Mouse (Mus musculus) large intestine, adult 2 months (tissue): ENCODE results near the gene Scamp1. TPM values are rescaled to one million over a fixed set of nuclear protein-coding genes. Genes with fewer than 3 reads are reported as not detected.
A peak's percentile ranks its signal among the peaks of the same experiment; 100 is the strongest.

ENCODE experiments used
- DNase-seq: peaks from one replicate; pipeline ENCODE4 v3.0.0-alpha.2; 2012; ENCODE audit warnings: low read depth, low spot score
- WGBS: fragments of 180-500 bp; shearing (Covaris S2); methylation state at CpG from one replicate; pipeline ENCODE4 v1.1.7; 2018; 5-methylcytosine and 5-hydroxymethylcytosine counted together
- polyA plus RNA-seq: library from polyadenylated mRNA; depleted of rRNA; stranded (reverse); fragments of >200 nt; gene quantifications from 2 replicates; pipeline ENCODE4 v1.2.3, GENCODE M21; 2012

Gene Scamp1
- polyA plus RNA-seq, 1 experiment, result 15.3 TPM

DNA sequence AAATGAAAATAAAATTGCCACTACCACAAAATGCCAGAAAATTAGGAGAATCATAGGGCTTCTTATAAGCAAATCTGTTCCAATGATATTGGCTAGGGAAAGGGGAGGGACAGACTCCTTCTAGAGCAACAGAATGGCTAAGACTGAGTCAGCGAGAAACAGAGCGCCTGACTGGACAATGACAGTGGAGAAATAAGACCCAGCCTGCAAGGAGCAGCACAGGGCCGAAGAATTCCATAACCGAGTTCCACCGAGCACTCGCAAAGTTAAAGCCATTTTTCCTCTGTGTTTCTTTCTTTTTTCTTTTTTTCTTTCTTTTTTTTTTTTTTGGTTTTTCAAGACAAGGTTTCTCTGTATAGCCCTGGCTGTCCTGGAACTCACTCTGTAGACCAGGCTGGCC lies 45.5 kb downstream of the Scamp1 start:
- 84% methylated on average over 6 of the region's 6 CpGs for WGBS

DNA sequence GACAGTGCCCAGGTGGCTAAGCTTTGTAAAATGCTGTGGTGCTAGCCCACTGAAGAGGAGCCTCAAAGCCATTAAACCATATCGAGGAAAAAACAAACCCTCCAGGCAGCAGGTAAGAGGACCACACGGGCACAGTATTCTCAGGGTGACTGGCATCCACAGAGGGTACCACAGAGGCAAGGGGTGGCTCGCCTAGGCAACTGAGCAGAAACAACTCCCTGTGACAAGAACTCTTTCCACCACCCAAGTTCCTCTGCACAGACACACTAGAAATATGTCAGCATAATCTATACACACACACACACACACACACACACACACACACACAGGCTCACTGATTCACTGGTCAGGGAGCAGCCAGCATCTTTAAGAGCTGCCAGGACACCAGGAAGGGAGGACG lies 46.2 kb downstream of the Scamp1 start:
- WGBS, result 74% methylated on average over 4 of the region's 4 CpGs
- no peak for DNase-seq

More for the DNA sequence above, 45.5 kb downstream of the Scamp1 start:
- no peak for DNase-seq

DNA sequence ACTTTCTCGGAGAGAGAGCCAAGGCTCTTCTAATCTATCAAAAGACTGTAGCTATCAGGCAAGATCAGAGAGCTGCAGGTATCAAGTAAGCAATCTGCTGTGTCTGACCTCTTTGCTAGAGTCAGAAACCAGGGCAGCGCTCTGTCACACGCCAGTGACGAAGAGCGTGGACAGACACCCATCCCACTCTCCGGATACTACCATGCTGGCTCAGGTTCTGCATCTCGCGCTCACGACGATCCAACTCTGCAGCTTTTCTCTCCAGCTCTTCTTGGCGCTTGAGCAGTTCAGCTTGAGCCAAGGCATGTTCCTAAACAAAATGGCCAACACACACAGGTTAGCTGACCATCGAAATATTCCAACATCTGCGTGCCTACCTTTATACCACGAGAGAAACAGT lies 53.8 kb downstream of the Scamp1 start:
- no peak for DNase-seq
- WGBS, result 94% methylated on average over 14 of the region's 14 CpGs

DNA sequence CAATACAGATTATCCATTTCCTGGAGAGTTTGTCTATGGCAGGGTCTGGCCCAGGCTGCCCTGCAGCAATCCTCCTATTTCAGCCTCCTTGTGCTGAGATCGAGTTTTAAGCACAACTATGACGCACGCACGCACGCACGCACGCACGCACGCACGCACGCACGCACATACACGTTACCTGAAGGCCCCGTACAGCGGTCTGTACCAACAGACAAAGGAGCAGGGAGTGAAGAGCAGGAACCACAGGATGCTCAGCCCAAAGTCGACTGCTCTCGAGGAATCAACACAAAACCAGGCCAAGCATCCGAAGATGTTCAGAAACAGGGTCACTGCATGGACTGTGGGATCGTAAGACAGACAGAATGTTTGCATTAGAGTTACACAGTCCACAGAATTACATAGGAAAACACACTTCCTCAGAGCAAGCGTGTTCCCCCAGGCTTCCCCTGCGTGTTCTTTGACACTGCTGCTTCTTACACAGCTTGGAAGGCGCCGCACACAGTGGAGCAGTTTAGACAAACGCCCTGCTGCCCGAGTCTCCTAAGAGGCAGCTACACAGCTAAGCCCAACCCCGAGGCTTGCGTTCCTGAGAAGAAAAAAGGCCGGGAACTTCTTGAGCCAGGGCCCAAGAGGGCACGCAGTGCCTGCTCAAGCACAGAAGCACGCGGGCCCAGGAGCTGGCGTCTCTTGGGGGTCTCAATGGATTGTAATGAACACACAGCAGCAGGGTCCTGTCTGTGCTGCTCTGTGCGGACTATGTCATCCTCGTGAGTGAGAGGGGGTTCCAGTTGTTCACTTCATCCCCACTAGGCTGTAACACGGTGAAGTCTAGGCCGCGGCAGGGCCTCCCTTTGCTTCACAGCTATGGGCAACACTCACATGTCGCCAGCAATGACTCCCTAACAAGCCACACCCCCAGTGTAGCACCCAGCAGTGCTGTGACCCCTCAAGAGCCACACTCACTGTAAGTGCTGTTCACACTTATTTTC lies 60.6 kb downstream of the Scamp1 start:
- DNase-seq, result no peak
- WGBS, result 96% methylated on average over 38 of the region's 38 CpGs

DNA sequence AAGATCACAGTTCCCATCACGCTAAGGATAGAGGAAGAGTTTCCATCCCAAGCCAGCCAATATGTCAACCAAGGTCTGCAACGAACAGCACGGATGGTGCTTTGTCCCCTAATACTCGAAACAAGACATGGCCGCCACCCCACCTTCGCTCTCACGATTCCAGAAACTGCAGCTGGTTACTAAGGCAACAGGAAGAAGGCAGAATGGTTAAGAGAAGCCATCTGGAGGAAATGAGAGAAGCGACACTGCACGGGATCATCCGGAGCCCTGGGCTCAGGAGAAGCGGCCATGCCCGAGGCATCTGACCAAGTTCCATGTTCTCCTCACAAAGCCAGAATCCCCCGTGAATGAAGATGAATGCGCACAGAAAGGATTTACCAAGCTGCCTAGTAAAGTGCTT lies 62.0 kb downstream of the Scamp1 start:
- WGBS, result 80% methylated on average over 14 of the region's 14 CpGs

DNA sequence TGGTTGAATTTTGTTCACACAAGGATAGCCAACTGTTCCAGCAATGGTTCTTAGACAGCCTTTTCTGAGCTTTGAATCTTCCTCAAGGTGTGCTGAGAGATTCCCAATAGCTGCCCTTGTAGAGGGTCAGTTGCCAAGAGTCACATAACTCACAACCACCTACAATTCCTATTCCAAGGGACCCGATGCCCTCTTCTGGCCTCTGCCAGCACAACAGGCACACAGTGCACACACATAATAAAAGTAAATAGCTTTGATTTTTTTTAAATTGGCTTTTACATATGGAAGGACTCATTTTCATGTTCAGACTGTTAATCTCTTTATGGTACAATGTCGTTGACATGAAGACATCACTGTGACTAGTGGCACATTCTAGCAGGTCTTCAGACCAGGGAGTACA lies 72.9 kb downstream of the Scamp1 start:
- no peak for DNase-seq
- WGBS, result 78% methylated on average over 2 of the region's 2 CpGs

More for the DNA sequence above, 62.0 kb downstream of the Scamp1 start:
- DNase-seq, result no peak

DNA sequence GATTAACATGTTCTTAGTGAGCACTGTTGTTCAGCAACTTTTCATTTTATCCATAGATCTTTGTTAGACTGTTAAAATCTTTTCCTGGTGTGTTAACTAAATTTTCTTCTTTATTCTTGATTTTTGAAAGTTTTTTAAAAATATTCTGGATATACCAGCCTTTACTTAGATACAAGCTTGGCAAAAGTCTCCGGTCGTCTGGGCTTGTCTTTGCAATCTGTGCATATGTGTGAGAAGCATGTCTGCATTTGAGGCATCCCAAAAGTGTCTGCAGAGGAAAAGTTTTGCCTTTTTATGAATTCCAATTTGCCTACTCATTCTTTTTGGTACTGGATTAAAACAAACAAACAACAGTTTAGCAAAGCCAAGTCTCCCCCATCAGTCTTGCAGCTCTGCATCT lies 73.5 kb downstream of the Scamp1 start:
- DNase-seq, result no peak
- WGBS, result 97% methylated on average over 2 of the region's 2 CpGs

DNA sequence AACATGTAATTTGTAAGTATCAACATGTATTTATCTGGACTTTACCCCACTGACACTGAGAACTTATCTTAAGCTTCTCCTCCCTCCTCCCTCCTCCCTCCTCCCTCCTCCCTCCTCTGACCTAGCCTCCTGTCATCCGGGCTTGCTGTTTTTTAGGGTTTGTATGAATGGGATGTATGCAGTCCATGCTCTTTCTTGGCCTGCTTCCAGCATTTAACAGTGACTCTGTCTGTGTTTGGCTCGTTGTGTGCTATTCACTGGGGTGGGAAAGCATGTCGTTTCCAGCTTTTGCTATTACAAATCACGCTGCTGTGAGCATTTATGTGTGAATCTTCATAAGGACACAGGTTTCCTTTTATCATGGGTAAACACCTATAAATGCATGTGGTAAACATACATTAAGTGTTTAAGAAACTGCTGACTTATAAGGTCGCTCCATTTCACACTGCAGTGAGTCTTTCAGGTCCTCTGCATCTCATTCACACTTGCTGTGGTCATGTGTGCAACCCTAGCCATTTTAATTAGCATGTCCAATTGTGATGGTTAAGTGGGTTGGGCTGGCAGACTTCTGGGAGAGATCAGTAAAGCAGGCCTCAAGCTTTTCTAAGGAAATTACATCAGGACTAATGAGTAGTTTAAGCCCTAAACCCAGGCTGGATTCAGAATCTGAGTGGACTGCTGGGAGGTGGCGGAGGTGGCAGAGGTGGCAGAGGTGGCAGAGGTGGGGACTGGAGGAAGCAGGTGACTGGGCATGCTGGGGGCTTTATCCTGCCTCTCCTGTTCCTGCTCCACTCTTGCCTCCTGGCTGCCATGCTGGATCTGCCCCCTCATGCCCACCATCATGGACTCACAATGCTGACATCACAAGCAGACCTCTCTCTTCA lies 74.2 kb downstream of the Scamp1 start:
- no peak for DNase-seq
- WGBS, result 47% methylated on average over 6 of the region's 6 CpGs

DNA sequence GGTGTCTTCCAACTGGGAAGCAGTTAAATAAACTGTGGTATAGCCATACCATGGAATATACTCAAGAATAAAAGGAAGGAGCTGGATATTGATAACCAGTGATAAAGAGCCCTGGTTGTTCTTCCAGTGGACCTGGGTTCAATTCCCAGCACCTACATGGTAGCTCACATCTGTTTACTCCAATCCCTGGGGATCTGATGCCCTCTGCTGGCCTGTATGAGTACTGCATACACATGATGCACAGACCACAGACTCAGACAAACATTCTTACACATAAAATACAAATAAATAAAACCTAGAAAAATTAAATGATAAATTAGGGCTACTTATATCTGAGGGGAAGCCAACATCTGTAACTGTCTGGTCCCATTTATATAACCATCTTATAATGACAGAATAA lies 76.8 kb downstream of the Scamp1 start:
- no peak for DNase-seq

DNA sequence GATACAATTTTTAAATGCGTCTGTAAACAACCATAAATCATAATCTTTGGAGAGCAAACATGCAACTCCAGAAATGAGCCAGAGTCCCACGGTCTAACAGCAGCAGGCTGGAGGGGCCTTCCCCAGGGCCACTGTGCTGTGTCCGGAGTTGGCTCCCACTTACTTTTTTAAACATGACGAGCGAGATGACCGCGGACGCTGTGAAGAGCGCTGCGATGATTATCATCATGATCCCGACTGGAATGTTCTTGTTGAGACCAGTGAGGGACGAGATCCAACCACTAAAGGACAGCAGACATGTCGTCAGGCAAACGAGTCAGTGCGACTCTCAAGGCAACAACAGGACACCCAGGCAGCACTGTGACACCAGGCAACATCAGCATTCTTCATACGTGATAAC lies 77.7 kb downstream of the Scamp1 start:
- 92% methylated on average over 16 of the region's 16 CpGs for WGBS
- DNase-seq, result no peak

DNA sequence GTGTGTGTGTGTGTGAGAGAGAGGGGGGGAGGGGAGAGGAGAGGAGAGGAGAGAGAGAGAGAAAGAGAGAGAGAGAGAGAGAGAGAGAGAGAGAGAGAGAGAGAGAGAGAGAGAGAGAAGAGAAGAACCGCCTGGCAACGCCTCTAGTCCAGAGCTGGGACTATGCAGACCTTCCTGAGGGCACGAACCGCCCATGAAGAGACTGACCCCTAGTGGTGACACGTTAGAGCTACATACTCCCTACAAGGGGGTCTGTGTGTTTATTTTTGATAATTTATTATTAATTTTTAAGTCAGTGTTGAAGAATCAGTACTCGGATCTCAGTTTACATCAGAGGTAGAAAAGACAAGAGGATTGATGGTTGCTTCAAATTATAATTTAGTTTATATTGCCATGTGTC lies 80.4 kb downstream of the Scamp1 start:
- DNase-seq, result no peak

DNA sequence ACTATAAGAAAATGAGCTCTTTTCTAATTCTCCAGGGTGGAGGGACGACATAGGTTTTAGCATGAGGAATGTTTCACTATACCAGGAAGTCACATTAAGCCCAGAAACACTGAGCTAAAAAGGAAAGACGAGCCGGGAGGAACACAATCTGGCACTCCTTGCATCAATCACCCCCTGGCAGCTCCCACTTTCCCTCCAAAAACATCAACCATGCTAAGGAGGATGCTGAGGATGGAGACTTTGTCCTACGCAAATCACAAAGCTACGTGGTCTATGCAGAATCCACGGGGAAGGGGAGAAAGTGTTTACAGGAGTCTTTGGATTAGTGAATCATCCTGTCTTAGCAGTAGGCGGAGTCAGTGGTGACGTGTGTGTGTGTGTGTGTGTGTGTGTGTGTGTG lies 85.8 kb downstream of the Scamp1 start:
- 84% methylated on average over 8 of the region's 8 CpGs for WGBS
- no peak for DNase-seq

More for the DNA sequence above, 80.4 kb downstream of the Scamp1 start:
- WGBS, result 10% methylated on average over 6 of the region's 6 CpGs

DNA sequence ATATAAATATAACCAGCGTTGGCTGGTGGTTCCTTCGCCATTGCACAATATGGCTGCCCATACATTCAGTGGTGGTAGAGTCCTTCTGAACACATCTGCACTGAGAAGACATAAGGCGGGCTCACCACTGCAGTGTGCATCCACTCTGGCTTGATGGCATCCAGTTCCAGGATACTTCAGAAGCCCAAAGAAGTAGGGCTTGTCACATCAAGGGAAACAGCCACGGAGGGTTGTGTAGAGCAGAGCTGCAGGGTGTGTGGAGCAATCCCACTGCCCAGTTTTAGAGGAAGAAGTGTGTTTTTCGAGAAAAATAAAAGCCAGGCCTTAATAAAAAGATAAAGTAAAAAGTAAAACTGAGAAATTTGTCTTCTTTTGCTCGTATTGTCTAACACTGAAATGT lies 87.0 kb downstream of the Scamp1 start:
- no peak for DNase-seq
- WGBS, result 79% methylated on average over 6 of the region's 6 CpGs

DNA sequence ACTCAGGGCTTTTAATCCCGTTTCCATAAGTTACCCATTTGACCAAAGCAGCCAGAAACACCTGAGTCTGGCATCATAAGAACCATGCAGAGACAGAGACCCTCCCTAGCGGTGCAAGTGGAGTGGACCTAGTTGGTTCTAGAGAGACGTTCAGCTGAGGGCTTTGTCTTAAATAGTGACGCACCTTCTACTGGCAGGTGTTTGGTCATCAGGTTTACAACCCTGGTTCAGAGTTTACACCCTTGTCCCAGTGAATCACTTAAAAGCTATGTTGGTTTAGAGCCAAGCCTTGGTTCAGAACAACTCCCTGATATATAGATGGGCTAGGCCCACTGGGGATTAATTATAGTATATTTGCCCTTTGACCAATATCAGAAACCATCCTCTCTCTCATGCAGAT lies 92.4 kb downstream of the Scamp1 start:
- 36% methylated on average over 4 of the region's 4 CpGs for WGBS
- DNase-seq, result peak; percentile 87

DNA sequence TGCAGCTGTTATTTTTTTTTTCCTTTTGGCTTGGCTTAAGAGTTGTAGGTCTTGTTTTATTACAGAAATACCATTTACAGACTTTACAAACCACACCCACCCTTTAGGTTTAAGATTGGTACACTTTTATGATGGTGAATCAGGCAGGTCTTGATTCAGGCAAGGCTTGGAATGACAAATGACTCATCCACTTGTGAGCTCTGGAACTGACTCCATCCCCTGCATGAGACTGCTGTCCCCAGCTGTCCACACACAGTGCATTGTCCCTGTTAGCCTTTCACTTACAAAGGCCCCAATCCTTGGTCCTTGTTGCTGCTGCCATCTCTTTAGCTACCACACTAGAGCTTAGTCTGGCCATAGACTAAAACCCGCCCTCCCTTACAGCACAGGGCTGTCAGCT lies 95.3 kb downstream of the Scamp1 start:
- 52% methylated on average over 1 of the region's 1 CpGs for WGBS
- DNase-seq, result peak; percentile 84

DNA sequence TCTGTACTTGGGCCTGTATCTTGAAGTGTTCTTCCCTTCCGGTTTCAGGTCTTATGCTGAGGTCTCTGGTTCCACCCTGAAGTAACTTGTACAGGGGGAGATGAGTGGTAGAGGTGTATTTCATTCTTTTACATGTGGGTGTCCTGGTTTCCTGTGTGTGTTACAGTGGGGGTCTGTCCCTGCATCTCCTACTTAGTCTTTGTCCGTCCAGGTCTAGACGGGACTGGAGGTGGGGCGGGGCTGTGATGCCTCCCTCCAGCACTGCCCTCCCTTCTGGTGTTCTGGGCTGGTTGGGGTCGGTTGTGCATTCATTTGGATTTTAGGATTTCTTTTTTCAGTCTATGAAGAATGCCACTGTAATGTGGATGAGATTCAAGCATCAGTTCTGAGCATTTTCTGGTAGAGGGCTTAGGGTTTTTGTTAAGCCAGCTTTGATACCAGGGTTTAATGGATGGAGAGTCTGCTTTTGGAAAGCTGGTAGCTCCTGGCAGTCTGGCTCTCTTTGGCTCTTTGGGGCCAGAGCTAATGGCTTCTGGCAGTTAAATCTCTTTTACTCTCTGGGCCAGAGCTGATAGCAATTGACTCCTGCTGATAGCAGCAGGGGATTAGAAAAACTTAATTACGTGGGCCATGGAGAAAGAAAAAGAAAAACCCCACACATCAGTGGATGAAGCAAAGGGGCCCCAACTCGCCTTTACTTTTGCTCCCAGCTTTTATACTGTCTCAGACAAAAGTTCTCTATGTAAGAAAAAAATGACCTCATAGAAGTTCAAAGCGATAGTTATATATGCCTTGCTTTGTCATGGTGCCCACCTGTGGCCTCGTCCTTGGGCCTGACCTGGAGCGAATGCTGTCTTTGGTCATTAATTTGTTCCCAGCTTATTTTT lies 97.2 kb downstream of the Scamp1 start:
- 89% methylated on average over 10 of the region's 10 CpGs for WGBS
- no peak for DNase-seq

DNA sequence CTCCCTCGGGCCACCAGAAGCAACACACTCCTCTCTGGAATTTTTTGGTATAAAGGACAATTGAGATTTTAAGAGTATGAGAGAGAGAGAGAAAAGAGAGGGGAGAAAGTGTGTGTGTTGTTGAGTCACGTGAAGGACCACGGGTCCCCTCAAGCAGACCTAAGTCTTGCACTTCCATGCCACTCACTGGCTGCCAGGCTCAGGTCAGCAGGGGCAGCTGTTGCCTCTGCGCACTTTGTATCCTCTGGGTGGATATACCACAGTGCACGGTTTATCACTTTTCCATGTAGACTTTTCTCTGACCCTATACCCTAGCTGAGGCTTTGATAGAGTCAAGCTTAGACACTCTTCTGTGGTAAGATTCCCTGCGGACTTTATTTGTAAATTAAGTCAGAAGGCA lies 100.0 kb downstream of the Scamp1 start:
- WGBS, result 72% methylated on average over 6 of the region's 6 CpGs
- DNase-seq, result no peak

DNA sequence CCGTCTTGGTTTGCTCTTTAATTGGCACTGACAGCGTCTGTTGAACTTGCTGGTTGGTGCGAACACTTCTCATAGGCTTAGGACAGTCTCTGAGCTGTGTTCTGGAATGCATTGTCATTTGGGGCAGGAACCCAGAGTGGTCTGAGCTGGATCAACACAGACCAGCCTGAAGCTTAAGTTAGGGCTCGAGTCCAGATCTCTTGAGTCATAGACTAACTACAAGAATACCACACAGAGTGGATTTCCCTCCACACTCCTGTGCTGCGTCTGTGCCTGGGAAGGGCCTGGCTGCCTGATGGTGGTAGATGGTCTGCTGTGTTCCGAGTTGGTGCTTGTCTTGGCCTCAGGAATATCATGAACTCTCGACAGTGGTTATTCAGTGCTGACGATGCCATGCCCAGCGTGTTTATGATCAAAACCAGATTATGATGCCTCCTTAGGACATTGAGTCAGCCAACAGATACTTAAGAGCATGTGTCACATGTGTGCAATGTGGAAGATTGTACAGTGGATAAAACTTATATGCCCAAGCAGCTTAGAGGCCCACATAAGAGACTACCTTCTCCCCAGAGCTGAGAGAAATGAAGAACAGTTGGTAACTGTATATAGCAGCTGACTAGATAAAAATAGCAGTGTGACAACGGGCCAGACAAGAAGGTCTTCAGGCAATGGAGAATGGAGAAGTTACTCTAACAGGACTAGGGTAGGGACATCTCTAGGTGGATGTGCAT lies 100.8 kb downstream of the Scamp1 start:
- 71% methylated on average over 10 of the region's 10 CpGs for WGBS
- DNase-seq, result no peak
